Mouse (Mus musculus): ENCODE results near the gene Dppa1. TPM values are rescaled to one million over a fixed set of nuclear protein-coding genes. Genes with fewer than 3 reads are reported as not detected.
A peak's percentile ranks its signal among the peaks of the same experiment; 100 is the strongest.

Gene Dppa1
- polyA plus RNA-seq, 1 experiment from 2014 or later: not detected

- Histone ChIP-seq H3K27ac (no peak overlapping the region), H3K4me3 (no peak overlapping the region), H3K27me3 (no peaks in the 10 kb centered on the region), H3K9me3 (replicated peaks) (no peaks in the 10 kb centered on the region), H3K4me1 (no peaks in the 10 kb centered on the region), H3K9ac (no peak overlapping the region), H3K4me2 (no peak overlapping the region), H3K36me3 (ENCODE audit: poor library complexity, severe bottlenecking) (no peaks in the 10 kb centered on the region)
- ATAC-seq: 0 out of 2 replicates have a peak, but pooled peaks have one; percentile 50
- WGBS: 83% methylated on average over 1 of the region's 1 CpGs
Measured at GRCm38 (mm10) chr11:46619929-46620328, 9.1 kb downstream of the Dppa1 start.

DNA sequence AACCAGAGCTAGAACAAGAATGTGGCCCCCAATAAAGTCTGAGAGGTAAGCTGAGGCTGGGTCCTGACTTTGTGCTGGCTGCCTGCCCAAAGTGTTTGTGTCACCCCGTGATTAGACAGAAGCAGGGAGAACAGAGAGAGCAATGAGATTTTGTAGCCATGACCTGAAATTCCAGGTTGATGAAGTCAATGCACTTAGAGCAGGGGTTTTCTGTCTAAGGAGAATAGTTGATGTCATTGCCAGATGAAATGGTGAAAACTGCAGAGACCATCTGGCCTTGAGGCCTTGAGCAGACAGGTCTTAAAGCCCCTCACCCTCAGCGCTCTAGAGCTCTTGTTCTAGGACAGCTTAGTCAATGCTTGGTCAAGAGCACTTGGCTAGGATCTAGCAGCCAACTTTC lies 36.6 kb downstream of the Dppa1 start:
- Histone ChIP-seq H3K9ac (no peak overlapping the region), H3K4me1 (no peaks in the 10 kb centered on the region), H3K27ac (no peak overlapping the region), H3K9me3 (replicated peaks) (no peaks in the 10 kb centered on the region), H3K27me3 (no peaks in the 10 kb centered on the region), H3K4me2 (no peak overlapping the region), H3K36me3 (ENCODE audit: poor library complexity, severe bottlenecking) (no peaks in the 10 kb centered on the region), H3K4me3 (no peak overlapping the region)
- no peak for ATAC-seq
- WGBS: 82% methylated on average over 2 of the region's 2 CpGs

GRCm38 (mm10) chr11:46582741-46583140 lies 46.3 kb downstream of the Dppa1 start:
- no peak overlapping the region for H3K9ac ChIP-seq
- no peak overlapping the region for H3K4me3 ChIP-seq
- no peak overlapping the region for H3K27ac ChIP-seq
- no peak for ATAC-seq
- no peaks in the 10 kb centered on the region for H3K9me3 ChIP-seq (replicated peaks)
- H3K4me2 ChIP-seq: no peak overlapping the region
- WGBS: 85% methylated on average over 5 of the region's 5 CpGs
- H3K36me3 ChIP-seq (ENCODE audit: poor library complexity, severe bottlenecking): no peaks in the 10 kb centered on the region
- no peaks in the 10 kb centered on the region for H3K4me1 ChIP-seq
- no peaks in the 10 kb centered on the region for H3K27me3 ChIP-seq

DNA sequence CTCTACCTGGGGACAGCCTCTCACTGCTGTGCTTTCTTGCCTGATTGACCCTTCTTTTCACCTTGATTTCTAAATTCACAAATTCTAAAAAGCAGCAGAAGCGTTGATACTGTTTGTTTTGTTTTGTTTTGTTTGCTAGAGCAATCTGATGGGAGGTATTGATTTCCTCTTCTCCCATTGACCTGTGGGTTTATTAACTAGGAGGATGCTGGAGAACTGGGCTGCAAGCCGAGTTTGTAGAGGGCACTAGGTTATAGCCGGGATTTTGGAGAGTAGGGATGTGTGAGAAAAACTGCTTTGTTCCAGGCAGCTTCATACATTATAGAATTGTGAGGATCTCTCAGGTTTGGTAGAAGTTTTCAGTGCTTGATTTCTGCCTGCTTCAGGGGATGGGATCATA lies 48.6 kb downstream of the Dppa1 start:
- H3K36me3 ChIP-seq (ENCODE audit: poor library complexity, severe bottlenecking): no peaks in the 10 kb centered on the region
- whole genome bisulfite sequencing: 88% methylated on average over 3 of the region's 3 CpGs

GRCm38 (mm10) chr11:46578771-46579281 lies 50.2 kb downstream of the Dppa1 start:
- Histone ChIP-seq H3K9ac (no peak overlapping the region), H3K4me3 (no peak overlapping the region), H3K27ac (no peak overlapping the region), H3K36me3 (ENCODE audit: poor library complexity, severe bottlenecking) (no peaks in the 10 kb centered on the region), H3K27me3 (no peaks in the 10 kb centered on the region), H3K9me3 (replicated peaks) (no peaks in the 10 kb centered on the region), H3K4me1 (no peaks in the 10 kb centered on the region), H3K4me2 (no peak overlapping the region)
- WGBS: 70% methylated on average over 5 of the region's 5 CpGs
- no peak for ATAC-seq

More for the DNA sequence above, 48.6 kb downstream of the Dppa1 start:
- no peaks in the 10 kb centered on the region for H3K27me3 ChIP-seq
- H3K9me3 ChIP-seq (replicated peaks): no peaks in the 10 kb centered on the region
- no peak overlapping the region for H3K4me2 ChIP-seq
- H3K4me3 ChIP-seq: no peak overlapping the region
- no peak for ATAC-seq
- no peak overlapping the region for H3K27ac ChIP-seq
- H3K4me1 ChIP-seq: no peaks in the 10 kb centered on the region
- H3K9ac ChIP-seq: no peak overlapping the region

GRCm38 (mm10) chr11:46571327-46571726 lies 57.7 kb downstream of the Dppa1 start, which contains the start of gene BC053393:
Gene BC053393 (plus strand): TSS chr11:46571536.
- ATAC-seq: no peak
- Histone ChIP-seq H3K9me3 (replicated peaks) (no peaks in the 10 kb centered on the region), H3K4me2 (no peak within 1 kb of the TSS), H3K9ac (no peak within 1 kb of the TSS), H3K27ac (no peak within 1 kb of the TSS), H3K36me3 (ENCODE audit: poor library complexity, severe bottlenecking) (no peaks in the 10 kb centered on the region), H3K27me3 (no peaks in the 10 kb centered on the region), H3K4me3 (no peak within 1 kb of the TSS), H3K4me1 (no peaks in the 10 kb centered on the region)
- WGBS: 100% methylated on average over 1 of the region's 1 CpGs

- Histone ChIP-seq H3K27ac (no peak overlapping the region), H3K36me3 (ENCODE audit: poor library complexity, severe bottlenecking) (no peaks in the 10 kb centered on the region), H3K4me2 (no peak overlapping the region), H3K27me3 (no peaks in the 10 kb centered on the region), H3K4me1 (no peaks in the 10 kb centered on the region), H3K9me3 (replicated peaks) (no peaks in the 10 kb centered on the region), H3K9ac (no peak overlapping the region), H3K4me3 (no peak overlapping the region)
- ATAC-seq: no peak
- WGBS: 85% methylated on average over 1 of the region's 1 CpGs
Measured at GRCm38 (mm10) chr11:46569107-46569506, 60.0 kb downstream of the Dppa1 start.

- 95% methylated on average over 2 of the region's 2 CpGs for WGBS
- no peaks in the 10 kb centered on the region for H3K4me1 ChIP-seq
- no peaks in the 10 kb centered on the region for H3K36me3 ChIP-seq (ENCODE audit: poor library complexity, severe bottlenecking)
- H3K27me3 ChIP-seq: no peaks in the 10 kb centered on the region
- H3K9me3 ChIP-seq (replicated peaks): no peaks in the 10 kb centered on the region
- H3K4me3 ChIP-seq: no peak overlapping the region
- no peak overlapping the region for H3K27ac ChIP-seq
- no peak for ATAC-seq
- H3K4me2 ChIP-seq: no peak overlapping the region
- no peak overlapping the region for H3K9ac ChIP-seq
Measured at GRCm38 (mm10) chr11:46565967-46566366, 63.1 kb downstream of the Dppa1 start.

DNA sequence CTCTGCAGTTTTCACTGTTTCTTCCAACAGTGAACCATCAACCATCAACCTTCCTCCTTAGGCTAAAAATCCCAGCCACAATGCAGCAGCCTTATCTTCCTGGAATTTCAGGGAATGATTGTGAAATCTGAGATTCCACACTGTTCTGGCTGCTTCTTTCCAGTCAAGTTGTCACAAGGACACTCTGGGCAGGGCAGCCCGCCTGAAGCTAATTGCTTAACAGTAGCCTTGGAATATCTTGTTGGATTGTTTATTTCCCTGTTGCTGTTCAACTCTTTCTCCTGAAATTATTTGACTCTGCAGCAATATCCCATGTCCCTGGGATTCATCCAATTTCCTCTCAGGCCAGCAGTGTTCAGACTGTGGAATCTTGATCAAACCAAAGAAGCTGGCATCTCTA lies 64.4 kb downstream of the Dppa1 start:
- Histone ChIP-seq H3K27ac (no peak overlapping the region), H3K36me3 (ENCODE audit: poor library complexity, severe bottlenecking) (no peaks in the 10 kb centered on the region), H3K9me3 (replicated peaks) (no peaks in the 10 kb centered on the region), H3K4me3 (no peak overlapping the region), H3K4me2 (no peak overlapping the region), H3K4me1 (no peaks in the 10 kb centered on the region), H3K27me3 (no peaks in the 10 kb centered on the region), H3K9ac (no peak overlapping the region)
- ATAC-seq: no peak
- WGBS: 82% methylated on average over 1 of the region's 1 CpGs

- Histone ChIP-seq H3K9ac (no peak overlapping the region), H3K27me3 (no peaks in the 10 kb centered on the region)
- WGBS: 90% methylated on average over 4 of the region's 4 CpGs
Measured at GRCm38 (mm10) chr11:46561096-46561495, 68.0 kb downstream of the Dppa1 start.

More at GRCm38 (mm10) chr11:46561096-46561495, 68.0 kb downstream of the Dppa1 start:
- no peak overlapping the region for H3K4me2 ChIP-seq
- no peak overlapping the region for H3K27ac ChIP-seq
- no peaks in the 10 kb centered on the region for H3K9me3 ChIP-seq (replicated peaks)
- H3K4me1 ChIP-seq: no peaks in the 10 kb centered on the region
- H3K36me3 ChIP-seq (ENCODE audit: poor library complexity, severe bottlenecking): no peaks in the 10 kb centered on the region
- no peak for ATAC-seq
- no peak overlapping the region for H3K4me3 ChIP-seq

Other genes with a start within 250 kb of the Dppa1 start
- gene Itk, start 239.7 kb downstream of the Dppa1 start, polyA plus RNA-seq (2015; fragmentation: Nextera tagmentation; extraction: Ambion mirVana): not detected in 2 replicates
- gene Fam71b, start 232.7 kb downstream of the Dppa1 start, polyA plus RNA-seq (2015; fragmentation: Nextera tagmentation; extraction: Ambion mirVana): not detected in 2 replicates
- 94.8 and 95.0 TPM in 2 replicates for gene Med7, start 192.3 kb downstream of the Dppa1 start, polyA plus RNA-seq (2015; fragmentation: Nextera tagmentation; extraction: Ambion mirVana)
- gene Havcr2, start 174.3 kb downstream of the Dppa1 start, polyA plus RNA-seq (2015; fragmentation: Nextera tagmentation; extraction: Ambion mirVana): 0.06 and 0.23 TPM in 2 replicates
- not detected in 2 replicates for gene Gm12169, start 105.0 kb downstream of the Dppa1 start, polyA plus RNA-seq (2015; fragmentation: Nextera tagmentation; extraction: Ambion mirVana)
- gene BC053393, start 57.7 kb downstream of the Dppa1 start, polyA plus RNA-seq (2015; fragmentation: Nextera tagmentation; extraction: Ambion mirVana): not detected in 2 replicates
- gene Timd2, start 77.8 kb upstream of the Dppa1 start, polyA plus RNA-seq (2015; fragmentation: Nextera tagmentation; extraction: Ambion mirVana): 0.09 TPM in 1 of 2 replicates, not detected in the other
- gene Havcr1, start 105.8 kb upstream of the Dppa1 start, polyA plus RNA-seq (2015; fragmentation: Nextera tagmentation; extraction: Ambion mirVana): not detected in 2 replicates
- gene Timd4, start 181.5 kb upstream of the Dppa1 start, polyA plus RNA-seq (2015; fragmentation: Nextera tagmentation; extraction: Ambion mirVana): 0.10 TPM in 1 of 2 replicates, not detected in the other